Mouse (Mus musculus) CH12.LX (cell line): ENCODE results near the gene Twsg1.

Source experiments
- CHD2 ChIP-seq: IDR thresholded peaks from 2 replicates; pipeline ENCODE4 v1.6.1; 2011; ENCODE audit warnings: low read length, improper control_type of control experiment
- CTCF ChIP-seq, 2 experiments: IDR thresholded peaks in 1 of 2; conservative IDR thresholded peaks in 1 of 2; 2 replicates each; pipeline ENCODE4 v1.5.1; 2011 to 2012; ENCODE audit warnings: low read depth in 2 of 2, low read length in 2 of 2, improper control_type of control experiment in 1 of 2, inconsistent platforms in 1 of 2, mild to moderate bottlenecking in 1 of 2, moderate library complexity in 1 of 2
- E2F4 ChIP-seq: IDR thresholded peaks from 2 replicates; pipeline ENCODE4 v1.6.1; 2011; ENCODE audit warnings: low read depth, low read length, improper control_type of control experiment; ENCODE audit not compliant: insufficient replicate concordance
- EP300 ChIP-seq: IDR thresholded peaks from 2 replicates; pipeline ENCODE4 v1.6.1; 2011; ENCODE audit warnings: low read length, improper control_type of control experiment
- ETS1 ChIP-seq: conservative IDR thresholded peaks from 2 replicates; pipeline ENCODE4 v1.6.1; 2012; ENCODE audit warnings: low read depth, mild to moderate bottlenecking, inconsistent platforms, low read length, improper control_type of control experiment, moderate library complexity
- HCFC1 ChIP-seq: IDR thresholded peaks from 2 replicates; pipeline ENCODE4 v1.6.1; 2012; ENCODE audit warnings: low read depth, mild to moderate bottlenecking, inconsistent platforms, low read length, improper control_type of control experiment
- MAX ChIP-seq: IDR thresholded peaks from 2 replicates; pipeline ENCODE4 v1.6.1; 2011; ENCODE audit warnings: low read length, improper control_type of control experiment
- MXI1 ChIP-seq: IDR thresholded peaks from 2 replicates; pipeline ENCODE4 v1.6.1; 2011; ENCODE audit warnings: mild to moderate bottlenecking, low read depth, low read length, improper control_type of control experiment
- NELFE ChIP-seq: IDR thresholded peaks from 2 replicates; pipeline ENCODE4 v1.6.1; 2011; ENCODE audit warnings: low read depth, low read length, improper control_type of control experiment
- PAX5 ChIP-seq: IDR thresholded peaks from 2 replicates; pipeline ENCODE4 v1.6.1; 2012; ENCODE audit warnings: low read length, inconsistent platforms, mixed read lengths
- POLR2A ChIP-seq: IDR thresholded peaks from 2 replicates; pipeline ENCODE4 v1.6.1; 2011; ENCODE audit warnings: low read depth, mild to moderate bottlenecking, improper control_type of control experiment, low read length
- SMC3 ChIP-seq: IDR thresholded peaks from 2 replicates; pipeline ENCODE4 v1.6.1; 2011; ENCODE audit warnings: low read depth, low read length, improper control_type of control experiment
- TCF12 ChIP-seq: IDR thresholded peaks from 2 replicates; pipeline ENCODE4 v1.6.1; 2014; ENCODE audit warnings: low read depth, mild to moderate bottlenecking, inconsistent platforms, low read length, improper control_type of control experiment
- ZC3H11A ChIP-seq: IDR thresholded peaks from 2 replicates; pipeline ENCODE4 v1.6.1; 2012; ENCODE audit warnings: low read depth, mild to moderate bottlenecking, inconsistent platforms, low read length, improper control_type of control experiment

- TF ChIP-seq CTCF (conservative IDR thresholded peaks at IDR 0.05 in 1 of 2, IDR thresholded peaks at IDR 0.05 in 1 of 2; ENCODE audit: low read depth in 2 of 2, low read length in 2 of 2) (no peak), NELFE (no peak), ZC3H11A (no peak), E2F4 (no peak), SMC3 (no peak), TCF12 (no peak), ETS1 (no peak), PAX5 (no peak), POLR2A (no peak), MXI1 (no peak), MAX (no peak), CHD2 (no peak), EP300 (no peak), HCFC1 (no peak)
Observed at GRCm38 (mm10) chr17:65956140-65956539, 5.1 kb upstream of the Twsg1 start.
